ENCODE assay signal across 19 mouse cellular contexts in the genomic region with DNA sequence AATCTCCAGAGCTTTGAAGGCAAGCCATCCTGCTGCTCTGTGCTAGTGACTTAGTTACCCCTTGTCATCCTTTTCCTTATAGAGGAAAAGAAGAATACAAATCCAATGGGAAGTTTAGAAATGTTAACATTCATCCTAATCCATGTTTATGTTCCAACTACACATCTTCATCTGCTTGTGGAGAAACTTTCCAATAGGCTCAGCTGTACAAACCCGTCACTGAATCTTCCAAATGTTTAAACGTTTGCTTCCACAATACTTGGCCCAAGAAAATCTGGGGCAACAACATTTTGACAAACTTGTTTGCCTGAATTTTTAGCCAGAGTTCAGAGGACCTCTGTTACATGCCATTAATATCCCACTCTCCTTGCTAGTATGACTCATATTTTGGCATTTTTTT.
"Had no signal": no experiment of that assay in that cellular context is flagged by ENCODE, and none has a peak within 500 bp of the region (broad histone marks: within the 10 kb centered on the region; RNA-seq: fewer than 3 reads in every experiment).

No protein-coding gene starts in this region.

- H3K27ac ChIP-seq: liver, embryonic 14.5 days; midbrain, embryonic 10.5 days; midbrain, embryonic 12.5 days; neural tube, embryonic 13.5 days; neural tube, embryonic 15.5 days had no signal

- H3K36me3 ChIP-seq: midbrain, embryonic 10.5 days; midbrain, embryonic 12.5 days; neural tube, embryonic 13.5 days; neural tube, embryonic 15.5 days had no signal

- H3K4me3 ChIP-seq: midbrain, embryonic 10.5 days; midbrain, embryonic 12.5 days; myocyte; neural tube, embryonic 13.5 days; neural tube, embryonic 15.5 days had no signal

- H3K4me1 ChIP-seq: midbrain, embryonic 10.5 days; midbrain, embryonic 12.5 days; neural tube, embryonic 13.5 days; neural tube, embryonic 15.5 days had no signal

- ATAC-seq: midbrain, embryonic 16.5 days had no signal

- H3K27me3 ChIP-seq: midbrain, embryonic 12.5 days; neural tube, embryonic 13.5 days; neural tube, embryonic 15.5 days had no signal

- H3K4me2 ChIP-seq: lung, embryonic 14.5 days; midbrain, embryonic 12.5 days; neural tube, embryonic 13.5 days; neural tube, embryonic 15.5 days had no signal

- H3K9me3 ChIP-seq: midbrain, embryonic 10.5 days; midbrain, embryonic 12.5 days; neural tube, embryonic 13.5 days; neural tube, embryonic 15.5 days had no signal

- H3K9ac ChIP-seq: liver, embryonic 14.5 days; lung, embryonic 14.5 days; midbrain, embryonic 12.5 days; neural tube, embryonic 13.5 days; neural tube, embryonic 15.5 days had no signal

- DNase-seq: lung, adult 18-20 months; lung, embryonic 14.5 days; lung, postnatal 4 days; midbrain, embryonic 14.5 days; retina, postnatal 1 day; right cerebral cortex, adult 18-20 months; right cerebral cortex, postnatal 25 days; right cerebral cortex, postnatal 4 days; spleen, adult 18-20 months; thymus, adult 18-20 months; thymus, postnatal 14 days; thymus, postnatal 36 days had no signal
